Mouse (Mus musculus) mature B cell (primary cell): ENCODE data around the gene Slc35f6.
"Not testable (repeated sequence)": the region's sequence is repeated elsewhere in the genome, so short reads cannot be mapped to it uniquely, and the experiment has no call there.

ENCODE experiments used
- in situ Hi-C: fragments of 300-500 bp; cut with MboI; formaldehyde crosslinking; loops from 2 replicates; pipeline ENCODE4 v1.14.3; 2019

The Slc35f6 gene

GRCm38 (mm10) chr5:30700361-30701000 is 52.7 kb downstream of the Slc35f6 start:
- in situ Hi-C loops = no loop called here

- in situ Hi-C loops = not testable (repeated sequence)
Observed at GRCm38 (mm10) chr5:30701373-30701772, 53.6 kb downstream of the Slc35f6 start.

- in situ Hi-C loops = no loop called here
Observed at GRCm38 (mm10) chr5:30701866-30702265, 54.1 kb downstream of the Slc35f6 start.
